Mouse (Mus musculus) layer of hippocampus, postnatal 36 days (tissue): ENCODE measurements around the gene Adam26b. TPM values are rescaled to one million over a fixed set of nuclear protein-coding genes. Genes with fewer than 3 reads are reported as not detected.
"Not testable (repeated sequence)": the region's sequence is repeated elsewhere in the genome, so short reads cannot be mapped to it uniquely, and the experiment has no call there.

Experiments
- DNase-seq, 2 experiments: peaks; one replicate each; pipeline ENCODE4 v3.0.0; 2022
- total RNA-seq, 2 experiments: library from RNA; stranded (reverse); gene quantifications; 2 replicates each; pipeline ENCODE4 v1.2.3; 2021

Gene Adam26b
- total RNA-seq: not detected

DNA sequence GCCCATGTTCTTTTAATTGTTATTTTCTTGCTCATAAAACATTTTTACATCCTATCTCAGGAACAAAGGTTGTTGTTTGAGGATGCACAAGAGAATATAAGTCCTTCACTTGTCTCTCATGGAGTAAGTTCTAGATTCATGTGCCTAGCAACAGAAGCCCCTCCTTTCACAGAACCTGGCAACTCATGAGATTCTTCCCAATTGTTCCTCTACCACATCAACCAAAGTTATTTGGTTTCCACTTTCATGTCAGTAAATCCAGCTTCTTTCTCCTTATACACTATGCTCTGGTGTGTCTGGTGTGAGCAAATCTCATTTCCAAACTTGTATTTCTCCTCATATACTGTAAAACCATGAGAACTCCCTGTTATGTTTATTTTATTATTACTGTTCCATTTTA is at the start of gene Adam26b:
TSS of gene Adam26b (minus strand) at position 101 of the 400 bp plus-strand sequence.
- not testable (repeated sequence) for DNase-seq

DNA sequence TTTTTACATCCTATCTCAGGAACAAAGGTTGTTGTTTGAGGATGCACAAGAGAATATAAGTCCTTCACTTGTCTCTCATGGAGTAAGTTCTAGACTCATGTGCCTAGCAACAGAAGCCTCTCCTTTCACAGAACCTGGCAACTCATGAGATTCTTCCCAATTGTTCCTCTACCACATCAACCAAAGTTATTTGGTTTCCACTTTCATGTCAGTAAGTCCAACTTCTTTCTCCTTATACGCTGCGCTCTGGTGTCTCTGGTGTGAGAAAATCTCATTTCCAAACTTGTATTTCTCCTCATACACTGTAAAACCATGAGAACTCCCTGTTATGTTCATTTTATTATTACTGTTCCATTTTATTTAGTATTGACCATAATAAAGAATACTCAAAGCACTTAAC is 48.7 kb upstream of the Adam26b start, which contains the start of gene Adam26a:
TSS of gene Adam26a (minus strand) at position 101 of the 400 bp plus-strand sequence.
- DNase-seq: not testable (repeated sequence)

Other genes with a start within 250 kb of the Adam26b start
- not detected for gene Zfp42, start 221.1 kb downstream of the Adam26b start, total RNA-seq
- gene Adam26a, start 48.6 kb upstream of the Adam26b start, total RNA-seq: not detected
- not detected for gene Gm5346, start 99.2 kb upstream of the Adam26b start, total RNA-seq
- not detected for gene Adam34, start 181.9 kb upstream of the Adam26b start, total RNA-seq